Mouse (Mus musculus): ENCODE measurements around the gene Cd300ld4. TPM values are rescaled to one million over a fixed set of nuclear protein-coding genes. Genes with fewer than 3 reads are reported as not detected.

Gene Cd300ld4
- total RNA-seq, 2 experiments from 2014 or later, result not detected

Other genes with a start within 250 kb of the Cd300ld4 start
- gene Btbd17, start 231.1 kb downstream of the Cd300ld4 start, total RNA-seq (2021), result 10 to 100 TPM; 30.4 to 32.9 TPM
- gene Gpr142, start 228.1 kb downstream of the Cd300ld4 start, total RNA-seq (2021), result not detected
- 1 to 10 TPM; 3.9 to 5.1 TPM for gene Gprc5c, start 175.9 kb downstream of the Cd300ld4 start, total RNA-seq (2021)
- gene Cd300a, start 137.0 kb downstream of the Cd300ld4 start, total RNA-seq (2021), result under 1 TPM; 0.62 TPM
- gene Cd300lb, start 92.6 kb downstream of the Cd300ld4 start, total RNA-seq (2021), result under 1 TPM in 1 of 2 experiments, not detected in 1; 0.20 TPM
- not detected for gene Cd300c, start 57.9 kb downstream of the Cd300ld4 start, total RNA-seq (2021)
- gene Cd300ld, start 37.1 kb downstream of the Cd300ld4 start, total RNA-seq (2021), result under 1 TPM in 1 of 2 experiments, not detected in 1; 0.11 TPM
- gene Cd300c2, start 25.1 kb downstream of the Cd300ld4 start, total RNA-seq (2021), result 1 to 10 TPM; 2.5 to 3.5 TPM
- not detected for gene Cd300ld2, start 10.8 kb downstream of the Cd300ld4 start, total RNA-seq (2021)
- 1 to 10 TPM; 2.5 to 2.6 TPM for gene Cd300ld5, start 10.8 kb upstream of the Cd300ld4 start, total RNA-seq (2021)
- gene Cd300ld3, start 21.4 kb upstream of the Cd300ld4 start, total RNA-seq (2021), result not detected
- gene Cd300e, start 35.2 kb upstream of the Cd300ld4 start, total RNA-seq (2021), result not detected
- 1 to 10 TPM in 1 of 2 experiments, under 1 TPM in 1; 0.91 to 1.6 TPM for gene Rab37, start 64.4 kb upstream of the Cd300ld4 start, total RNA-seq (2021)
- gene Cd300lf, start 107.0 kb upstream of the Cd300ld4 start, total RNA-seq (2021), result under 1 TPM; 0.27 to 0.50 TPM
- 10 to 100 TPM; 70.4 to 78.0 TPM for gene Slc9a3r1, start 136.3 kb upstream of the Cd300ld4 start, total RNA-seq (2021)
- 10 to 100 TPM; 15.1 to 20.2 TPM for gene Tmem104, start 160.5 kb upstream of the Cd300ld4 start, total RNA-seq (2021)
- 10 to 100 TPM; 15.8 to 17.6 TPM for gene Nat9, start 160.8 kb upstream of the Cd300ld4 start, total RNA-seq (2021)
- 10 to 100 TPM; 28.6 to 31.9 TPM for gene Grin2c, start 240.2 kb upstream of the Cd300ld4 start, total RNA-seq (2021)

Measured in layer of hippocampus, postnatal 10 days (tissue).